Mouse (Mus musculus): ENCODE results near the gene Uqcrfs1.
A peak's percentile ranks its signal among the peaks of the same experiment; 100 is the strongest.

- TF ChIP-seq CTCF (IDR thresholded peaks at IDR 0.05; ENCODE audit: extremely low read depth, insufficient read depth, insufficient read length, insufficient replicate concordance) (peak; percentile 74; the same call in 1 of the 2 replicates), POLR2A (IDR thresholded peaks at IDR 0.05; ENCODE audit: low read depth, low read length) (no peak)
Observed at GRCm38 (mm10) chr13:30548835-30549234, 3.7 kb upstream of the Uqcrfs1 start.
